Mouse (Mus musculus): ENCODE results near the gene Lrmp. TPM values are rescaled to one million over a fixed set of nuclear protein-coding genes. Genes with fewer than 3 reads are reported as not detected.
"Not testable (repeated sequence)": the region's sequence is repeated elsewhere in the genome, so short reads cannot be mapped to it uniquely, and the experiment has no call there.

The Lrmp gene
- total RNA-seq, 2 experiments from 2014 or later: 0.31 to 0.61 TPM

DNA sequence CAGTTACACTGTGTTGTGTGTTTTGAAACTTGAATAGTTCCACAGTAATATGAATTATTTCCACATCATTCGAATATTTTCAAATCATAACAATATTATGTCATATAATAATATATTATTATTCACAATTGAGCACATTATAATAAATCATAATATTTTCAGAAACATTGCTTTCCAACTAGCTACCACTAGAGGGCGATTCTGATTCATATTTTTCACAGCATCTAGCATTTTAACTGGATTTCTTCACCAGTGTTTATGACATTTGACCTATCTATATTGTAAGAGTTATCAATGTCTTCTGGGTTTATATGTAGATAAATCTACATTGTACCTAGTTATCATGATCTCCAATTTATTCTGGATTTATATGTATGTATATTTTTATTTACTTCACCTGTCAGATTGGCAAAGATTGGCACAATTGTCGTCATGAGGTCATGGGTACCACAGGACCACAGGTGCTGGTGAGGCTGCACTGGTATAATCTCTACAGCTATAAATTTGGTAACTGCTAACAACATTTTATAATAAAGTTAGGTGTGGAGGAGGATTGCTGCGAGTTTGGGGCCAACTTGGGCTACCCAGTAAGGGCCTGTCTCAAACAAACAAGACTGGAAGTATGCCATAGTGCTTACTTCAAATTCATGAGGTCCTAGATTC lies 26.9 kb upstream of the Lrmp start:
- H3K27ac ChIP-seq: no peak overlapping the region
- peak; percentile 76 for TF ChIP-seq CTCF (IDR thresholded peaks at IDR 0.05)
- intact Hi-C loops (cut with DNase I): loop anchor here (1.0 to 5.0 kb wide), 3 partner anchors 39 to 254 kb away; no protein-coding TSS in a partner anchor
- no peak for DNase-seq
- H3K4me3 ChIP-seq: no peak overlapping the region

DNA sequence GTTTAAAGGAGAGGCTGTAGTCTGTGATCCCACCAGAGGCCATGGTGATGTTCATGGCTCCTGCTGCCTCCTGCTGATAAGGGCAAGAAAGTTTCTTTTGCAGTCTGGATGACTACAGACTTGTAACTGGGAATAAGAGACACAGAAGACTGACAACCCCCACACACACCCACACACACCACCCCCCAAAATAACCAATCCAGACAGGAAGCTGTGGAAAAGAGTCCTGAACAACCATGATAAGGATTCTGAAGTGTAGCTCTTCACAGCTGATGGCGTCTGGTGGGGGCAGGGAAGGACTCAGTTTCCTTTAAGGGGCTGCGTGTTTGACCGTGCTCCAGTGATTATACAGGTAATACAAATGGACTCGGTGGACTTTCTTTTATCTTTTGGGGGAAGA lies 26.1 kb upstream of the Lrmp start:
- no peak for DNase-seq
- Histone ChIP-seq H3K4me3 (no peak overlapping the region), H3K27ac (no peak overlapping the region)
- intact Hi-C loops (cut with DNase I): loop anchor here (5.0 kb wide), 2 partner anchors 38 to 253 kb away; no protein-coding TSS in a partner anchor
- TF ChIP-seq CTCF (IDR thresholded peaks at IDR 0.05): no peak

DNA sequence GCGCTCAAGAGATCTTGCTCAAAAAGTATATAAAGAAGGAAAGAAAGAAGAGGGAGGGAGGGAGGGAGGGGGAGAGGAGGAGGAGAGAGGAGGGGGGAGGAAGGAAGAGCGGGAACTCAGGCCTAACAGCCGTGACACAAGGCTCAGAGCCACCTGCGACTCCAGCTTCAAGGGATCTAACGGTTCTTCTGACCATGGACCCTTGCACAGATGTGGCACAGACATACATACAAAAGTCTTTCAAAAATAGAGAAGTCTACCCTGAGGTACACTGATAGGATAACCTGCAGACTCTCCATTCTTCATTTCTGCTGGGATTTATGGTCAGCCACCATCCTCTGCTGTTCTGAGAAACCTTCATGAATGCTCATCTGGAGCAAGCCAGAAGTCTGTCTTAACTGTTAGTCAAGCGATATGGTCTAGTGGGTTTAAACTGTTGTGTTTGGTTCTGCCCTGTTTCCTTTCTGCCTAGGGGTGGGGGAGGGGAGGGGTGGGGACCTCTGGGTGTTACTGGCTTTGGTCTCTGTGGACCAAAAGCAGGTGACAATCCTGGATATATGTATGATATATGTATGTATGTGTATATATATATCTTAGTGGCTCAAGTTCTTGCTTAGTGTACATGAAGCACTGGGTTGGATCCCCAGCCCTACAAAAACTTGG lies 25.1 kb upstream of the Lrmp start:
- Histone ChIP-seq H3K4me3 (no peak overlapping the region), H3K27ac (no peak overlapping the region)
- TF ChIP-seq CTCF (IDR thresholded peaks at IDR 0.05): no peak
- intact Hi-C loops (cut with DNase I): no loop called here
- no peak for DNase-seq

DNA sequence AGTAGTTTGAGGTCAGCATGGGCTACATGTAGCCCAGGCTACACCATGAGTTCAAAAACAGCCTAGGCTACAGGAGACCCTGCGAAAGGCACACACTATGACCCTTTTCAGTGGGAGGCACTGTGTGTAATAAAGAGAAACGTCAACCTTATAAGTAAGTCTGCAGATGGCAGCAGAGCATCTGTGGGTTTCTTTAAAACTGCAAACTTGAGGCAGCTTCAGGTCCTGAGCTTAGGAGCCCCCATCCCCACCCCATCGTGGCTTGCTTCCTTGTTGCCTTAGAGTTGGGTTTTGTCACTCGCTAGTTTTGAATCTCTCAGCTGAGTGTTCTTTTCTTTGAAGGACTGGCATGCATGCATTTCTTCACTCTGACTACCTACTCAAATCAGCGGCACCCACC lies 24.5 kb upstream of the Lrmp start:
- DNase-seq: no peak
- TF ChIP-seq CTCF (IDR thresholded peaks at IDR 0.05): no peak
- intact Hi-C loops (cut with DNase I): no loop called here
- no peak overlapping the region for H3K4me3 ChIP-seq
- H3K27ac ChIP-seq: no peak overlapping the region

DNA sequence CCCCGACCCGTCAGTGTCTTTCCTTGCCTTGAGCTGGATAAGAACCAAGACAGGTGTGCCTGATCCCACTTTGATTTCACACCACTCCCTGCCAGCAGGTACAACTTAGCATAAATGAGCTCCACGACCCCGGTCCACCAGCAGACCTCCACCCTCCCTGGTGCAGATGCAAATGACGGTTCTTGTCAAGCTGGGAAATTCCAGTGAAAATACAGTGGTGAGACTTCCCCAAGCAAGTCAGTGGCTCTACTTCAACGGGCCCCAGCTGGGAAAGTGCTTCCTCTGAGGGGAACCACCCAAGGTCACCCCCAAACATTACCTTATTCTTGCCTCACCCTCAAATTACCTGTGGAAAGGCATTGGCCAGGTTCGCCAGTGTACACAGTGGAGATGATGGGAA lies 23.5 kb upstream of the Lrmp start:
- DNase-seq: no peak
- TF ChIP-seq CTCF (IDR thresholded peaks at IDR 0.05): no peak
- H3K4me3 ChIP-seq: no peak overlapping the region
- intact Hi-C loops (cut with DNase I): no loop called here
- H3K27ac ChIP-seq: no peak overlapping the region

DNA sequence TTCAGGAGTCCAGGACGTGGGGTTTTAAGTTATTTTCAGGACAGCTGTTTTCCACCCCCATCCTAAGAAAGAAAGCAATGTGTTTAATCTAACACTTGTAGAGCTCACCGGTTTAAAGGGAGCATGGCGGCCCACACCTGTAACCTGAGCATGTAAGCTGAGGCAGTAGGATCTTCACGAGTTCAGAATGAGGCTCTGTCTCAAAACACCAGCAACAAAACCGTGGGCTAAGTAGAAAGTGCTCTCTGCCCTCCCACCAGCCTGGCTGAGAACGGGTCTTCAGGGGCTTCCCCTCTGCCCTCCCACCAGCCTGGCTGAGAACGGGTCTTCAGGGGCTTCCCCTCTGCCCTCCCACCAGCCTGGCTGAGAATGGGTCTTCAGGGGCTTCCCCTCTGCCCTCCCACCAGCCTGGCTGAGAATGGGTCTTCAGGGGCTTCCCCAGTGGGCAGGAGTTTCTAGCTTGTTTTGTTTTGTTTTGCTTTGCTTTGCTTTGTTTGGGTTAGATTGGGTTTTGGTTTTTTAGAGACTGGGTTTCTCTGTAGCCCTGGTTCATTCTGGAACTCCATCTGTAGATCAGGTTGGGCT lies 22.3 kb upstream of the Lrmp start:
- intact Hi-C loops (cut with DNase I); H3K27ac ChIP-seq; H3K4me3 ChIP-seq; DNase-seq: not testable (repeated sequence)

DNA sequence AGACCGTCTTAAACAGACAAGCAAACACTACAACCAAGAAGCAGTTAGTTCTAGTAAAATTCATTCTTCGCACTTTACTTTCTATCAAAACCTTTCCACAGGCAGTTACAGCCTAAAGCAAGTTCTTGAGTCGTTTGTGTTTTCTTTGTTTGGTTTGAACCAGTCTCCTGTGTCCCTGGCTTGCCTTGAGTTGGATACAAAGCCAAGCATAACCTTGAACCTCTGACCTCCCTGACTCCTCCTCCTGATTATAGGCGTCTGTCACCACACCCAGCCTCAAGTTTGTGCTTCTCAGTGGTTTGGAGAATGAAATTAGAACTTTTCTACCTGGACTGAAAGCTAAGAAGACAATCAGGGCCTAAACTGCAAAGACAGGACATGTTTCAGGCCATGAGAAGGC lies 21.0 kb upstream of the Lrmp start:
- no peak for TF ChIP-seq CTCF (IDR thresholded peaks at IDR 0.05)
- DNase-seq: no peak
- intact Hi-C loops (cut with DNase I): no loop called here
- H3K27ac ChIP-seq: no peak overlapping the region
- H3K4me3 ChIP-seq: no peak overlapping the region

DNA sequence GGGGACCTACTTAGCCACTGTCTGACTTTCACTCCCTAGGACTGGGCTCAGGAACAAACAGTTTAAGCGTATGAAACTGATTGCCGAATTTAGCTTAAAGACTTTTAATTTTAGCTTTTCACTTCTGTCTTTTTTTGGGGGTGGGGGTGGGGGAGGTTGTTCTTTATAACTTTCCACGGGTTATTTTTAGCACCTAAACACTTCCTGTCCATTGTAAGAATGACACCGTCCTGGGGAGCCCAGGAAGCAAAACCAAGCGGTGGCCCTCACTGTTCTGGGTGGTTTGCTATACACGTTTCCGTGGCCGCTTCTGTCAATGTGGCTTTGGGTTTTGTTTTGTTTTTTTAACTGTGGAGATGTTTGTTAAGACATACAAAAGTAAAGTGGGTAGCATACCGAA lies 14.5 kb upstream of the Lrmp start:
- TF ChIP-seq CTCF (IDR thresholded peaks at IDR 0.05): no peak
- Histone ChIP-seq H3K4me3 (no peak overlapping the region), H3K27ac (no peak overlapping the region)
- intact Hi-C loops (cut with DNase I): no loop called here
- DNase-seq: no peak

DNA sequence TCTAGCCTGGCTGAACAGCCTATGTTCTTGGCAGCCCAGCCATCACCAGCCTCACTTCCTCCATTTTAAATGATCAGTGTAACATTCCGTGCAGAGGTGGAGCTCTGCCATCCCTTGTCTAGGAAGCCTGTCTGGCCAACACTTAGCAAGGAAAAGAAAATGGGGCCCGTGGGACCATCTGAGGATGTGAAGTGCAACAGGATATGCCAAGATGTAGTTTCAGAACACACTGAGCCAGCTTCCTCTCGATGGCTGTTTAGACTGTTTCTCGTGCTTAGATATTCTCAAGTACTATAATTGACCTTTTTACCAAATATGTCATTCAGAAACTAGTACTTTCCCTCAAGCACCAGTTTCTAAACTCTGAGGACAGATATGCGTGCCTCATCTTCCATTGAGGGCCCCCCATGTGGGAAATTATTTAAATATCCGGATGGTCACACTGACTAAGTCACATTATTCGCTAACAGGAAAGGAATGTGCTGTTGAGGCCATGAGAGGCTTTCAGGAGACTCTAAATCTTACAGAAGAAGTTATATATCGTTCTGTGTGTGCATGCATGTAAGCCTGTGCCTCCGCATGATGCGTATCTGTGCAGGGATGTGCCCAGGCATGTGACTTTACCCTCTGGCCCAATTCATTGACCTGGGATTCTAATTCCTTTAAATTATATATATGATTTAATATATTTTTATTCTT lies 11.1 kb upstream of the Lrmp start:
- intact Hi-C loops (cut with DNase I): no loop called here
- peak; percentile 27 for DNase-seq
- Histone ChIP-seq H3K27ac (no peak overlapping the region; the same call in 1 of the 2 replicates), H3K4me3 (no peak overlapping the region)
- TF ChIP-seq CTCF (IDR thresholded peaks at IDR 0.05): no peak

DNA sequence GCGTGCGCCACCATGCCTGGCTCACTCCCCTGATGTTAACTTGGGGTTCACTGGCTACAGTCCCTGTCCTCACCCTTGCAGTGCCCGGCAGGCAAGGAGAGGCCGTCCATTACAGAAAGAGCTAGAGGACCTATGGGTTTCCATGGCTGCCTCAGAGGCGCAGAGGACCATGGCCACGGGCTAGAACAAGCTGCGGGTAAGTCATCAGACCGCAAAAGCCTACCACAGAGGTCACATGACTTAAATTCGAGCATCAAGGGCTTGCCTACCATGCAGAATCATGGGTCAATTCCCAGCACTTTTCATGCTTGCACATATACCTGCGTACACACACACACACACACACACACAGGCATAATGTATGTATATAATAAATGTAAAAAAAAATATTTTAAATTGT lies 10.0 kb upstream of the Lrmp start:
- intact Hi-C loops (cut with DNase I): no loop called here
- H3K27ac ChIP-seq: no peak overlapping the region
- TF ChIP-seq CTCF (IDR thresholded peaks at IDR 0.05): no peak
- no peak overlapping the region for H3K4me3 ChIP-seq
- no peak for DNase-seq

DNA sequence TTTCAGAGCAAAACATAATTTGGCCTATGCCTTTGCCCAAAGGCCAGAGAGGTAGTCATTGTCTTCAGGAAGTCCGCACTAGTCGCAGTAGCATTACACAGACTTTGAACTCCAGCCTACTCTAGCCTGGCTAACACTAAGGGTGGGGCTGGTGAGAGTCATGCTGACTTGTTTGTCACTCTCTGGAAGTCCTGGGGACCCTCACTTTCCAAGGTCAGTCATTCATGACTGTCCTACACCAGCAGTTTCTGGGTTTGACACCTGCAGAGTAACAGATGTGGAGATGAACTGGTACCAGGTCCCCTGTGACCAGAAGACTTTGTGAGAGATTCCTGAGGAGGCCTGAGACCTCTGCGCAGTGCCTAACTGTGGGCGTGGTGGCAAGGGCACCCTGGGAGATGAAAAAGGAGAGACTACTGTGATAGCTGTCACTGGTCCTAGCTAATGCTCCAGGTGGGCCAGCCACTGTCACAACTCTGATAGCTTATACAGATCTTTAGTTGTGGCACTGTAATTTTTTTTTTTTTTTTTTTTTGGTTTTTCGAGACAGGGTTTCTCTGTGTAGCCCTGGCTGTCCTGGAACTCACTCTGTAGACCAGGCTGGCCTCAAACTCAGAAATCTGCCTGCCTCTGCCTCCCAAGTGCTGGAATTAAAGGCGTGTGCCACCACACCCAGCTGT lies 9.2 kb upstream of the Lrmp start:
- intact Hi-C loops (cut with DNase I): no loop called here
- TF ChIP-seq CTCF (IDR thresholded peaks at IDR 0.05): no peak
- Histone ChIP-seq H3K4me3 (no peak overlapping the region), H3K27ac (no peak overlapping the region)
- DNase-seq: no peak

DNA sequence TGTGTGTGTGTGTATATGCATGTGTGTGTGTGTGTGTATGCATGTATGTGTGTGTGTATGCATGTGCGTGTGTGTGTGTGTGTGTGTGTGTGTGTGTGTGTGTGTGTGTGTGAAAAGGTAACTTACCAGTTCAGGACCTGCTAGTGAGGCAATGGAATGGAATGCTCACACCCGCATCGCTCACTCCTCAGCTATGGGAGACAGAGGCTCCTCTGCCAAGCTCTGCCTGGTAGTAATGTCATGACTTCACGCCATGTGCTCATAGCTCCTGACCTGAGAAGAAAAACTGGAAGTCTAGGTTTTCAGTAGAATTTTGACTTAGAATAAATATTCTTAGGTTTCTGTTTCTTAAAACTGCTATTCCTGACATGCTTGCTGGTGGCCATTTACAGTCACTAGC lies 4.7 kb upstream of the Lrmp start:
- no peak for DNase-seq
- intact Hi-C loops (cut with DNase I): no loop called here
- Histone ChIP-seq H3K4me3 (no peak overlapping the region), H3K27ac (no peak overlapping the region)
- no peak for TF ChIP-seq CTCF (IDR thresholded peaks at IDR 0.05)

DNA sequence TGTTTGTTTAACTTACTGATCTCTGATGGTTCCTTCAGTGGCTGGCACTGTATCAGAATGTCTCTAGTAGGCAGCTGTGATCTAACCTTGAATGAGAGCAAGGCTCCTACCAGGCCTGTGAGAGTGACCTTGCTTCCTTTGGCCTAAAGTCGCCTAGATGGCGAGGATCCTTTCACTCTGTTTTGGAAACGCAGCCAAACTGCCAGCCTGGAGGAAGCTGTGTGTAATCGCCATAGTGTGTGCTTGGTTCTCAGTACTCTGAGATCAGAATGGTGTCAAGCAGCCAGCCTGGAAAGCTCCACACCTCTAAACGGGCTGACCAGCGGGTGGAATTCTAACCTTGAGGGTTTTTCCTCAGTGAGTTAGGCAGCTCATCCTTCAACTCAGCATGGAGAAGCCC lies 2.6 kb upstream of the Lrmp start:
- no peak for TF ChIP-seq CTCF (IDR thresholded peaks at IDR 0.05)
- intact Hi-C loops (cut with DNase I): no loop called here
- H3K27ac ChIP-seq: no peak overlapping the region
- no peak overlapping the region for H3K4me3 ChIP-seq
- no peak for DNase-seq

Data from gastrocnemius, adult 2 months (tissue).